Mouse (Mus musculus) G1E (cell line): Measurements from ENCODE around the gene Tbc1d9b. TPM values are rescaled to one million over a fixed set of nuclear protein-coding genes. Genes with fewer than 3 reads are reported as not detected.

Experiments used
- ATAC-seq: 2 replicates; pipeline ENCODE4 v1.8.0; 2016; ENCODE audit warnings: mild to moderate bottlenecking; ENCODE audit not compliant: insufficient number of reproducible peaks, poor library complexity, low FRiP score, severe bottlenecking; ENCODE audit errors: extremely low read depth
- DNase-seq: peaks from one replicate; pipeline ENCODE4 v3.0.0; 2012; ENCODE audit warnings: low spot score
- H3K27me3 ChIP-seq: 2 replicates; pipeline ENCODE4 v1.6.1; 2012; ENCODE audit warnings: mild to moderate bottlenecking, low read length, inconsistent platforms; ENCODE audit not compliant: insufficient read depth
- H3K36me3 ChIP-seq: replicated peaks from 2 replicates; pipeline ENCODE3; 2012; ENCODE audit warnings: mild to moderate bottlenecking, inconsistent platforms
- H3K4me1 ChIP-seq: 2 replicates; pipeline ENCODE4 v1.6.1; 2012; ENCODE audit warnings: low read depth, low read length, inconsistent platforms, mixed read lengths; ENCODE audit not compliant: insufficient read depth
- H3K4me3 ChIP-seq: 2 replicates; pipeline ENCODE4 v1.5.1; 2012; ENCODE audit warnings: low read depth, mild to moderate bottlenecking, inconsistent platforms, low read length, moderate library complexity, mixed read lengths
- H3K9me3 ChIP-seq: replicated peaks from 2 replicates; pipeline ENCODE4 v1.6.1; 2012; ENCODE audit warnings: inconsistent platforms
- CTCF ChIP-seq: IDR thresholded peaks from 2 replicates; pipeline ENCODE4 v1.5.1; 2012; ENCODE audit warnings: low read depth, low read length, inconsistent platforms, mixed read lengths
- GATA1 ChIP-seq: IDR thresholded peaks from 2 replicates; pipeline ENCODE4 v1.6.1; 2012; ENCODE audit warnings: borderline replicate concordance, low read length, inconsistent platforms, mixed read lengths
- GATA2 ChIP-seq: IDR thresholded peaks from 2 replicates; pipeline ENCODE4 v1.6.1; 2012; ENCODE audit warnings: low read depth, low read length, inconsistent platforms, borderline replicate concordance
- POLR2AphosphoS5 ChIP-seq: IDR thresholded peaks from 2 replicates; pipeline ENCODE4 v1.6.1; 2012; ENCODE audit warnings: low read depth, low read length, inconsistent platforms; ENCODE audit not compliant: insufficient replicate concordance
- TAL1 ChIP-seq: conservative IDR thresholded peaks from 2 replicates; pipeline ENCODE4 v1.6.1; 2012; ENCODE audit warnings: low read depth, low read length, inconsistent platforms, mixed read lengths
- polyA plus RNA-seq: library from polyadenylated mRNA; stranded (reverse); fragments of >175 nt; gene quantifications from 2 replicates; pipeline ENCODE4 v1.2.3, GENCODE M21; 2012
- total RNA-seq, 2 experiments: library from RNA; stranded (forward) in 1 of 2; stranded (reverse) in 1 of 2; fragments of 200-1000 nt in 1 of 2; fragments of >200 nt in 1 of 2; fragmentation: Nextera tagmentation in 1 of 2; gene quantifications; 2 replicates each; pipeline ENCODE4 v1.2.3; 2014 to 2017

Tbc1d9b gene
- total and polyA plus RNA-seq, 3 experiments, result 97.7 to 137 (median 113) TPM

GRCm38 (mm10) chr11:50184788-50185187 is 53.6 kb downstream of the Tbc1d9b start:
- Histone ChIP-seq H3K9me3 (no peaks in the 10 kb centered on the region), H3K4me3 (no peak overlapping the region), H3K27me3 (no peaks in the 10 kb centered on the region), H3K4me1 (peaks cover 7% of the 10 kb centered on the region), H3K36me3 (peaks cover 66% of the 10 kb centered on the region)
- DNase-seq, result no peak
- ATAC-seq, result no peak
- TF ChIP-seq GATA2 (no peak), TAL1 (no peak), POLR2AphosphoS5 (no peak), CTCF (no peak), GATA1 (no peak)

GRCm38 (mm10) chr11:50188682-50189081 is 57.5 kb downstream of the Tbc1d9b start:
- TF ChIP-seq TAL1 (no peak), CTCF (no peak), GATA1 (no peak), GATA2 (no peak), POLR2AphosphoS5 (no peak)
- Histone ChIP-seq H3K4me3 (no peak overlapping the region), H3K9me3 (no peaks in the 10 kb centered on the region), H3K27me3 (no peaks in the 10 kb centered on the region), H3K4me1 (peaks cover 5% of the 10 kb centered on the region; the same call in 1 of the 2 replicates), H3K36me3 (peaks cover 63% of the 10 kb centered on the region)
- DNase-seq, result no peak
- no peak for ATAC-seq

GRCm38 (mm10) chr11:50190362-50190761 is 59.2 kb downstream of the Tbc1d9b start:
- TF ChIP-seq POLR2AphosphoS5 (no peak), CTCF (no peak), GATA2 (no peak), GATA1 (no peak), TAL1 (no peak)
- Histone ChIP-seq H3K36me3 (peaks cover 68% of the 10 kb centered on the region), H3K4me3 (no peak overlapping the region), H3K27me3 (no peaks in the 10 kb centered on the region), H3K4me1 (peaks cover 20% of the 10 kb centered on the region), H3K9me3 (no peaks in the 10 kb centered on the region)
- DNase-seq (no peak), ATAC-seq (no peak)

- Histone ChIP-seq H3K4me1 (peaks cover 23% of the 10 kb centered on the region), H3K9me3 (no peaks in the 10 kb centered on the region), H3K36me3 (peaks cover 68% of the 10 kb centered on the region), H3K27me3 (no peaks in the 10 kb centered on the region), H3K4me3 (no peak overlapping the region)
- ATAC-seq (no peak), DNase-seq (no peak)
- TF ChIP-seq GATA1 (no peak), GATA2 (no peak), CTCF (no peak), POLR2AphosphoS5 (no peak), TAL1 (no peak)
Measured at GRCm38 (mm10) chr11:50192278-50192677, 61.1 kb downstream of the Tbc1d9b start.

- DNase-seq (no peak), ATAC-seq (no peak)
- Histone ChIP-seq H3K4me3 (no peak overlapping the region), H3K4me1 (peaks cover 23% of the 10 kb centered on the region), H3K9me3 (no peaks in the 10 kb centered on the region), H3K36me3 (peaks cover 73% of the 10 kb centered on the region), H3K27me3 (no peaks in the 10 kb centered on the region)
- TF ChIP-seq POLR2AphosphoS5 (no peak), TAL1 (no peak), GATA2 (no peak), GATA1 (no peak), CTCF (no peak)
Measured at GRCm38 (mm10) chr11:50194070-50194469, 62.9 kb downstream of the Tbc1d9b start.

- H3K9me3 ChIP-seq, result no peaks in the 10 kb centered on the region
- TF ChIP-seq TAL1 (no peak), CTCF (no peak), GATA2 (no peak), POLR2AphosphoS5 (no peak), GATA1 (no peak)
- peaks cover 24% of the 10 kb centered on the region for H3K4me1 ChIP-seq
- DNase-seq (no peak), ATAC-seq (no peak)
- H3K36me3 ChIP-seq, result peaks cover 80% of the 10 kb centered on the region
- H3K27me3 ChIP-seq, result no peaks in the 10 kb centered on the region
- H3K4me3 ChIP-seq, result no peak overlapping the region
Measured at GRCm38 (mm10) chr11:50194793-50195192, 63.6 kb downstream of the Tbc1d9b start.

- no peak for ATAC-seq
- peaks cover 90% of the 10 kb centered on the region for H3K36me3 ChIP-seq
Measured at GRCm38 (mm10) chr11:50197500-50197899, 66.3 kb downstream of the Tbc1d9b start.

More at GRCm38 (mm10) chr11:50197500-50197899, 66.3 kb downstream of the Tbc1d9b start:
- Histone ChIP-seq H3K9me3 (no peaks in the 10 kb centered on the region), H3K27me3 (no peaks in the 10 kb centered on the region), H3K4me1 (peaks cover 20% of the 10 kb centered on the region), H3K4me3 (no peak overlapping the region)
- no peak for TF ChIP-seq TAL1
- TF ChIP-seq POLR2AphosphoS5, result no peak
- no peak for TF ChIP-seq GATA1
- TF ChIP-seq CTCF, result no peak
- TF ChIP-seq GATA2, result no peak
- no peak for DNase-seq
